Mouse (Mus musculus) heart, adult 9 months (tissue): ENCODE measurements at regions not wholly inside any gene's neighbourhood (a gene's known extent, or its start where the extent isn't known, plus 50 kb on each side); places are given as distances from the start of the nearest gene placed in this dataset.

Experiments used
- DNase-seq, 2 experiments: peaks; one replicate each; pipeline ENCODE4 v3.0.0; 2022; ENCODE audit warnings: low spot score in 2 of 2

DNA sequence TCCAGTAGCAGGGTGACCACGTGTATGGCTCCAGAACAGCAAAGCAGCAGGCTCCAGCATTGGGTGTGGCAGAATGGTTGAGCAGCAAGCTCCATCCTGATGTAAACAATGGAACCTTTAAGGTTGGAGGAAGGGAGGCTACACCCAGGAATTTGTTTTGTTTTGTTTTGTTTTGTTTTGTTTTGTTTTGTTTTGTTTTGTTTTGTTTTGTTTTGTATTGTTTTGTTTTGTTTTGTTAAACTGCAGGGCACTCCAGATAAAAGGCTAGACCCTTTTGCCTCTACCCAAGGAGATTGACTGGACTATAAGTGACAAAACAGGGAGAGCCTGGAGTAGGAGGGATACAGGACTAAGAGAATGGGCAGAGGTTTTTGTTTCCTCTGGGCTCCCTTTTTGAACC is 647.5 kb downstream of the Kcnj3 start:
- DNase-seq, result no peak

DNA sequence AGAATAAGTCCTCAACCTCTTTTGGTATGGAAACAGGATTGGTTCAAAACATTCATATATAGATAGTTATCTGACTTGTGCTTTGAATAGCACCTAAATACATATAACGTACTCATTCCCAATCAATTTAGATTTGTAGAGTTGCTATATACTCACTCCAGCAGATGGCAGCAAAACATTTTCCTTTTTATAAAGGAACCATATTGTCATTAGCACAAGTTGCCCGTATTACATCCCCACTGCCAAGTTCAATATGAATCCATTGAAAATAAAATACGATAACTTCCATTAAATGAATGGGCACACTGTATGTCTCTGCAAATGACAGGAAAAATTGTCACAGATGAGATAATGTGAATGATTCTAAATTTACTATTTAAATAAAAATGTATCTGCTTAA is 673.8 kb downstream of the Kcnj3 start:
- DNase-seq, result no peak

DNA sequence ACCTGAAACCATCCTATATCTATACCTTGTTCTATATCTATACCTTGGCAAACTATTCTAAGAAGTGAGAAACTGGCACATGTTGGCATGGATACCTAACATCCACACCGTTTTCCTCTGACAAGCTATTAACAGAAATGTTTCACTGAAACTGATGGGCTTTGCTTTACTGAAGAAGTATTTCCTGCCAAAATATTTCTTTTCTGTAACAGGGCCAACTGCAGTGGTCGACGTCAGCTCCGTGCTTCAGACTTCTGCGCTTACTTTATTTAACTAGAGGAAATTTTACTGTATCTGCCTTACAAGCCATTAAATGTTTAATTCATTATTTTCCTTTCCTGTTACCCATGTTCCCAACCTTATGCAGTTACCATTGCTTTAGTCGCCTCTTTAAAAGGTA is 674.2 kb downstream of the Kcnj3 start:
- DNase-seq, result no peak

DNA sequence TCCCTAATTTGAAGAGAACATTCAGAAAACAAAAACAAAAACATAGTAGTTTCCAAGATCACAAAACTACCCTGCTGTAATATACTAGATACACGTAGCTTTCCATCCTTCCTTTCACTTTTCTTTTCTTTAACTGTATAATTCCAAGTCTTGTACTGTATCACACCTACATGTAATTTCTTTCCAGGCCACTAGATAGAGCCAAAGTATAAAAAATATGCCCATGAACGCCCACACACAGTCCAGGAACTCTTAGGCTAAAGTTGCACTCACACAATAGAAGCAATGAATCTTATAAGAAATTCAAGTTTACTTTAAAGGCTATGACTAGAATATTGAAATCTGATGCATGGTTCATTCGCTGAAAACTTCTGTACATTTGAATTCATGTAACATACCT is 678.7 kb downstream of the Kcnj3 start:
- DNase-seq, result peak in 1 of 2 experiments; percentile 1

DNA sequence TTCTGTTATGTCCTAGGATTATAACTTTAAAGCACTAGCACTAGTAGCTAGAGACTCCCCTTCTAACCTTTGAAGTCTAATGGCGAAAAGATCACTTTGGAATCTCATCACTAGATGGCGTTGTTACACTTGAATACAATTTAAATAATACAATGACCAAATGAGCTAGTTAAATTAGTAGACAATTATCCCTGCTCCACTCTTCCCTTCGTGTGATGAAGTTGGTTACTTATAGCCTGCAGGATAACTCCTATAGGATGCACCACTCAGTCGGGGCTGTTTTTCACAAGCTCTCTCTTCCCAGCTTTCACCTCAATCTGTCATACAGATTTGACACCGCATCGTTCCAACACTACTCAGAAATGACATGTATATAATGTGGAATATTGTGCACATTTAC is 683.6 kb downstream of the Kcnj3 start:
- no peak for DNase-seq

DNA sequence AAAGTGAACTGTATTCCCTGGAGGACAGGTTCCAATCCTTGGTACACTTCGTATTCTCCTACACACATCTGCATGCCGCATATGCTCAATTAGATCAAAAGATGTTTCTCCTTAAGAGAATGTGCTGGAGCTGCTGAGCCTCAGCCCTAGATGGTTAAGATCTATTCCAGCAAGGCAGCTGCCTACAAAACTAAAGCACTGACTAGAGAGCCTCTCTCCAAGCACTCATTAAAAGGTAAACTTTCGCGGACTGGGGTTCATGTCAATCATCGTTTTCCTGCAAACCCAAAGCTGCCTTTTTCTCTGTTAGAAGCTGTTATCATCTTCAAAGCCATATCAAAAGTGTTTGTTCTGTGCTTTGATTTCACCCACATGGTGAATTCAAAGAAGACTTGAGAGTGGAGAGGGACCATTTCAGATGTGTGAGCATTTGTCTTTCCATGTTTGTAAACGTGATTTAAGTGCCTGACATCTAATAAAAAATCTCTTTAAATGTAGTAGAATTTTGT is 711.4 kb downstream of the Kcnj3 start:
- no peak for DNase-seq

DNA sequence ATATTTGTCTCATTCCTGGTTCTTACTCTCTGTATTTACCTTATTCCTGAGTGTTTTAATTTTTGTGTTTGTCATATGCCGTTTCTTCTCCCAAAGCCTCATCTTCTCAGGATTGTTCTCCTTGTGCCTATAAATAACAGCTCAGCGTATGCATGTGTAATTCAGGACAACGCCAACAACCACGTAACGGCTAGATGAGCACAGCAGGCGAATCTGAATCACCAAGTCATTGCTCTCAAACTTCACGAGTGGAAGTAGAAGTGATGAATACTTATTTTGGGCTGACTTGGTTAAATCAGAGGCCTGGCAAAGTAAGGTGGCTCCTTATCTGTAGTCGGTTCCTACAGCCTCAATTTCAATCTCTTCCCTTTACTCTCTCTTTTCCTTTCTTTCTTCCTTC is 760.7 kb downstream of the Kcnj3 start:
- no peak for DNase-seq

DNA sequence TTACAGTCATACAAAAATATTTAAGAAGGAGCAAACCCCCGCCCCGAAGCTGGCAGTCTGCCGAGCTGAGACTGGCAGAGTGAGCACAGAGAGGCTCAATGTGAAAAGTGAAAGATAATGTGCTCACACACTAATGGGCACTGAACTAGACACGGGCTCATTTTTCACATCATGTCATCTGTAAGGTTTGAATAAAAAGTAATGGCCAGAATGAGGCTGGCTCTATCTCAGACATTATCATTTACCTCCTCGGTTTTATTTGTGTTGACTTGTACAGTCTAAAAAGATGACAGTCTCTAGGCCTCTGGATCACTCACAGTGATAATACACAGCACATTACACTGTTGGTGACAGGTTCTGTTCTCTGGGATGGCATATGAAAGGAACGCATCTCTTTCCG is 791.7 kb downstream of the Kcnj3 start:
- no peak for DNase-seq

DNA sequence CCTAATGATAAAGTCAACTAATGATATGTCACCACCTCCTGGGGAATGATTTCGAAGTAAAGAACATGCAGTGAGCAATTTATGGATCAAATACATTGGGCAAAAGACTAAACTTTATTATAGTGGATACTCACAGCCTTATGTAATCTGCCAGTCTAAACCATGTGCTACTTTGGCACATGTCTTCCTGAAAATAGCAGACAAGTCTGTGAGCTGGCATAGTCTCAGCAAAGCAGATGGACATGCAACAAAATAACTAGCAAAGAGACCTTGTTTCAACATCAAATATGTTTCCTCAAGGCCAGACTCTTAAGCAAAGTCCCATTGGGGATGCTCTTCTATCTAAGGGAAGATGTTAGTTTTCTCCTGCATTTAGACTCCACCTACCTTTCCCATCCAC is 797.3 kb downstream of the Kcnj3 start:
- no peak for DNase-seq

DNA sequence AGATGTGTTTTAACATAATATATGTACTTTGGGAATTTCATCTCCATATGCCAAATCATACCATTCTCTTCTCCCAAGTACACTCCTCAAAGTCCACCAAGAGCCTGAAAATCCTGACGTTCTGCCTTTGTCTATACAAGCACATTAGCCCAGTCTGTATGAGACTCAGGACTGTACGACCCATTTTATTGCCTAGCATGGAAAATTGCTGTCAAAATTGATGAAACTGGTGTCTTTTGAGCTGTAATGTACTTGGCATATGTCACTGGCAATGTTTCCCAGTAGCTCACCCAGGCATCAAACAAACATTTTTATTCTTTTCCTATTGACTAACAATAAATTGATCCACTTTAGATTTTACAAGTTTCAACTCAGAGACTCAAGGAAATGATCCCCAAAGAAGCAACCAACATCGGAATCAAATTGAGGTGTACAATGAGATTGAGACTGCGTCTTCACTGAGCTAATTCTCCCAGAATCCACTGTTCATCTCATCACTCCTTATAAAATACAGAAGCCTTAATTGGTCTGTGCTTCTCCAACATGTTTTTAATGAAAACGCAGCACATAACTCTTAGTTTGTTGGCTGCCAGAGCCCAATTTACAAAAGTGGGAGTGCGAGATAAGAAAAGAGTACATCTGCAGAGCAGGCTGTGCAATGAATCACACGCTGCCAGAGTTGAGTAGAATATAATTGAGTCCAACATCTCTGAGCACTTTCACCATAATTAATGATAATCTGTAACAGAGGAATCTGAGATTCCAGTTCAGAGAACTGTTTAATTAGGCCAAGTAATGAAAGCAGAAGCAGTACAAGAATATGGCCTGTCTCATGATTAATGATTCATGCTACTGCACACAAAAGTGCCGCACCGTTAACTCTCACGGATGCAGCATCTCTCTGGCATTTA is 821.5 kb downstream of the Kcnj3 start:
- no peak for DNase-seq

DNA sequence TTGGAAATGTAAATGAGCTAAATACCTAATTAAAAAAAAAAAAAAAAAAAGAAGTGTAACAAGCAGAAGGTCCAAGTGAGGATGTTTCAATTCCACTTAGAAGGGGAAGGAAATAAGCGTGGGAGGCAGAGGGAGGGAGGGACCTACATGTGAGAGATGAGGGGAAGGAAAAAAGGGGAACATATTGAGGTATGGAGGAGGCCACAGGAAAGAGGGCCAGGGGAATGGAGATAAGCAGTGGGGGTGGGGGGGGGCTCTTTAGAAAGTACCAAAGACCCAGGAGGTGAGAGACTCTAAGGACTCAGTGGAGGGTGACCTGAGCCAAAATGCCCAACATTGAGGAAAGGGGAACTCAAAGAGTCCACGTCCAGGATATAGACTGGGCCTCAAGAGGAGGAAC is 818.9 kb downstream of the Nr4a2 start:
- no peak for DNase-seq

DNA sequence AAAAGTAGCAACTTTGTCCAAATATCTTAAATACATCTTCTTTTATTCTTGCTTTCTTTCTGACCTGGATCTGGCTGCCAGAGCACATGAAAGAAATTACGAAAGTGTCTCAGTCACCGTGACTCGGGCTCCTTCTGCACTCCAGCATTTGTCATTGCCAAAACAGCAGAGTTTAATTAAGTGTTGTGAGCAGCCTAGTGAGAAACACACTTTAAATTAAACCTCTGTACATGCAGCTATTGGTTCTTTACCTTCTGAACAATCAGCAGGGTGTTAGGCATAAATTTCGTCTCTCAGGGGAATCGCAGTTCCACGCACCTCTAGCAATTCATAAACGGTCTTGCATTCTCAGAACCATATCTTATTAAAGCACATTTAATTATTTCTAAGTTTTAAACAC is 802.1 kb downstream of the Nr4a2 start:
- no peak for DNase-seq

DNA sequence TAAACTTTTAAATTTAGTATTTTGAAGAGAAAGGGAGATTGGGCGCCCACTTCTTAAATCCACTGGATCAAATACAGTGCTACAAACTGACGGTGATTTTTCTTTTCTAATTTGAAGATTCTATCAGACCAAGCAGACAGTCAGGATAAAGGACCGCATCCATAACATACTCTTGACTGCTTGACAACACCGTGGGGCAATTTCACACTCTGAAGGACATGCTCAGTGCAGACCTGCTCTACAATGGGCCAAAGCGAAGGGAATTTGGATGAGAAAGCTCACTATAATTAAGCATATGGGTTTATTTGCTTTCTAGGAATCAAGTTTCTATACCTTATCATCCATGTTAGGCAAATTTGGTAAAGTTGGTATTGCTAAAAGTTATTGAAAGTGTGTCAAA is 801.3 kb downstream of the Nr4a2 start:
- DNase-seq, result no peak

DNA sequence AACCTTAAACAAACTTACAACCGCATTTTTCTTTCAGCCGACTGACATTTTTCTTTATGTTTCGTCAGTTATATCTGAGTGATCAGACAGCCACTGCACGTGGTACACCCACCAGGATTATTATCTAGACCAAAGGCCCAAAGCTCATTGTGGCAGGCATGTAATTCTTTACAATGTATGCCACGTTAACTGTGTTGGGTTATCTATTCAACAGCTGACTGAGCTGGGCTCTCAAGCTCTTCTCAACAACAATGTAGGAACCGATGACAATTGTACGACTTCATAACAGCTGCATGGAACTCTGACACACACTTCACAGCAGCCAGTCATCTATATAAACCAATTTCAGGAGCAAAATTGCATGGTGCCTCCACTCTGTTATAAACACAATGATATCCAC is 787.8 kb downstream of the Nr4a2 start:
- no peak for DNase-seq

DNA sequence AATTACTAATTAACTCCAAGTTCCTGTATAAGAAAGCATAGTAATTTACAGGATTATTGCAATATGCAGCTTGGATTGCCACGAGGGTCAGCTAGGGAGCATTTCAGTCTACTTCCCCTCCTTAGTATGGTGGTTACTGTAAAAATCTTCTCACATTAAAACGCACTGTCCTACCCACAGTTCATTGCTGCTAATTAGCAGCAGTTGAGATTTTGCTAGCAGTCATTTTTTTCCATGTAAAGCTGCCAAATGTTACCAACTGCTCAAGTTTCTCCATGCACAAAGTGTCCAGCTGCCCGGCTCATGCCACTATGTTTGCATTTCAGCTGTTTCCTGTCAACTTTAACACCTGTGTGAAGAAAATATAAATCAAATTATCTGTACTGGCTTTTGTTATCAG is 759.7 kb downstream of the Nr4a2 start:
- no peak for DNase-seq
